Mouse (Mus musculus) embryonic fibroblast, embryonic 13.5 days (primary cell): ENCODE data around the gene Dnttip2. TPM values are rescaled to one million over a fixed set of nuclear protein-coding genes. Genes with fewer than 3 reads are reported as not detected.

Experiments used
- H3K27ac ChIP-seq: 2 replicates; pipeline ENCODE4 v1.5.1; 2012; ENCODE audit warnings: low read length, control low read depth, inconsistent platforms; ENCODE audit not compliant: insufficient read depth
- H3K4me1 ChIP-seq: 2 replicates; pipeline ENCODE4 v1.6.1; 2011; ENCODE audit warnings: low read length; ENCODE audit not compliant: control insufficient read depth, insufficient read depth
- H3K4me3 ChIP-seq: 2 replicates; pipeline ENCODE4 v1.5.1; 2011; ENCODE audit warnings: mild to moderate bottlenecking, control low read depth, low read length; ENCODE audit not compliant: insufficient read depth
- CTCF ChIP-seq: IDR thresholded peaks from 2 replicates; pipeline ENCODE4 v1.5.1; 2011; ENCODE audit warnings: mild to moderate bottlenecking, control low read depth, low read length, moderate library complexity, borderline replicate concordance; ENCODE audit not compliant: insufficient read depth
- POLR2A ChIP-seq: IDR thresholded peaks from 2 replicates; pipeline ENCODE4 v1.6.1; 2011; ENCODE audit warnings: low read depth, mild to moderate bottlenecking, control low read depth, low read length, moderate library complexity
- polyA plus RNA-seq: library from polyadenylated mRNA; stranded (reverse); fragments of >200 nt; gene quantifications from 2 replicates; pipeline ENCODE4 v1.2.4, GENCODE M21; 2011; ENCODE audit warnings: low read depth; ENCODE audit not compliant: missing spikeins, insufficient read length

Gene Dnttip2
- polyA plus RNA-seq, 1 experiment: 82.5 TPM

GRCm38 (mm10) chr3:122296979-122297378 is 22.8 kb downstream of the Dnttip2 start:
- H3K4me1 ChIP-seq: no peaks in the 10 kb centered on the region; the same call in 1 of the 2 replicates
- H3K4me3 ChIP-seq: no peak overlapping the region
- TF ChIP-seq POLR2A (no peak), CTCF (no peak)
- H3K27ac ChIP-seq: peak overlapping the region; percentile 35; the same call in 1 of the 2 replicates

GRCm38 (mm10) chr3:122300983-122301919 is 27.1 kb downstream of the Dnttip2 start:
- Histone ChIP-seq H3K4me3 (no peak overlapping the region), H3K4me1 (no peaks in the 10 kb centered on the region), H3K27ac (no peak overlapping the region)
- TF ChIP-seq POLR2A (no peak), CTCF (no peak)

GRCm38 (mm10) chr3:122304560-122304959 is 30.4 kb downstream of the Dnttip2 start:
- TF ChIP-seq CTCF (no peak), POLR2A (no peak)
- Histone ChIP-seq H3K27ac (no peak overlapping the region), H3K4me1 (no peaks in the 10 kb centered on the region), H3K4me3 (no peak overlapping the region)

- Histone ChIP-seq H3K4me1 (no peaks in the 10 kb centered on the region), H3K4me3 (no peak overlapping the region), H3K27ac (no peak overlapping the region)
- TF ChIP-seq POLR2A (no peak), CTCF (no peak)
Observed at GRCm38 (mm10) chr3:122307894-122308671, 33.9 kb downstream of the Dnttip2 start.

GRCm38 (mm10) chr3:122308981-122309380 is 34.8 kb downstream of the Dnttip2 start:
- H3K4me1 ChIP-seq: no peaks in the 10 kb centered on the region
- TF ChIP-seq POLR2A (no peak), CTCF (no peak)
- H3K27ac ChIP-seq: no peak overlapping the region
- no peak overlapping the region for H3K4me3 ChIP-seq

GRCm38 (mm10) chr3:122312078-122312477 is 37.9 kb downstream of the Dnttip2 start:
- no peak overlapping the region for H3K27ac ChIP-seq
- H3K4me3 ChIP-seq: no peak overlapping the region
- TF ChIP-seq CTCF (peak; percentile 60), POLR2A (no peak)
- H3K4me1 ChIP-seq: peaks cover 8% of the 10 kb centered on the region

- TF ChIP-seq CTCF (no peak), POLR2A (no peak)
- Histone ChIP-seq H3K4me1 (peaks cover 8% of the 10 kb centered on the region), H3K27ac (no peak overlapping the region), H3K4me3 (no peak overlapping the region)
Observed at GRCm38 (mm10) chr3:122312936-122313629, 38.9 kb downstream of the Dnttip2 start.

GRCm38 (mm10) chr3:122313936-122314335 is 39.7 kb downstream of the Dnttip2 start:
- TF ChIP-seq CTCF (no peak), POLR2A (no peak)
- H3K27ac ChIP-seq: no peak overlapping the region
- H3K4me1 ChIP-seq: peaks cover 8% of the 10 kb centered on the region
- H3K4me3 ChIP-seq: no peak overlapping the region

GRCm38 (mm10) chr3:122316621-122317020 is 42.4 kb downstream of the Dnttip2 start:
- no peak for TF ChIP-seq CTCF
- Histone ChIP-seq H3K4me3 (no peak overlapping the region), H3K27ac (no peak overlapping the region), H3K4me1 (peaks cover 8% of the 10 kb centered on the region)
